Mouse (Mus musculus) gastrocnemius, postnatal 10 days (tissue): ENCODE measurements around the gene Nae1. TPM values are rescaled to one million over a fixed set of nuclear protein-coding genes. Genes with fewer than 3 reads are reported as not detected.
A peak's percentile ranks its signal among the peaks of the same experiment; 100 is the strongest.

Experiments used
- DNase-seq: peaks from one replicate; pipeline ENCODE4 v3.0.0; 2021; ENCODE audit warnings: mixed read lengths
- total RNA-seq, 2 experiments: library from RNA; stranded (reverse); gene quantifications; 2 replicates each; pipeline ENCODE4 v1.2.3; 2021

Gene Nae1
- total RNA-seq, 2 experiments from 2014 or later, result 27.0 to 27.4 TPM

DNA sequence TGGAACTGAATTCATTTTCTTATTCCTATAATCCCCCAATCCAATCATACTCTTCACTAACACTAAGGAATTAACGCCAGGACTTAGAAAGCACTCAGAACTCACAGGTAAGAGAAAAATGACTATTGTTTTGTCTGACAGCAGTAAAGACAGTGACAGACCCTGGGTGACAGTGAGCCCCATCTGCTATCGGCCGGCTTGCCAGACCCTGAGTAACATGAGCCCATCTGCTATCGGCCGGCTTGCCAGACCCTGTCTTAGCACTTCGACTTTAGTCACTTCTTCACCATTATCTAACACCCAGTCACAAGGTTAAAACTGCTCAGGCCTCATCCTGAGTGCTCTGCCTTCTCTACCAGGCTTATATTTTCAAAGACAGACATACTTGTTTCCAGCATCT lies 4.8 kb downstream of the Nae1 start:
- DNase-seq, result no peak

DNA sequence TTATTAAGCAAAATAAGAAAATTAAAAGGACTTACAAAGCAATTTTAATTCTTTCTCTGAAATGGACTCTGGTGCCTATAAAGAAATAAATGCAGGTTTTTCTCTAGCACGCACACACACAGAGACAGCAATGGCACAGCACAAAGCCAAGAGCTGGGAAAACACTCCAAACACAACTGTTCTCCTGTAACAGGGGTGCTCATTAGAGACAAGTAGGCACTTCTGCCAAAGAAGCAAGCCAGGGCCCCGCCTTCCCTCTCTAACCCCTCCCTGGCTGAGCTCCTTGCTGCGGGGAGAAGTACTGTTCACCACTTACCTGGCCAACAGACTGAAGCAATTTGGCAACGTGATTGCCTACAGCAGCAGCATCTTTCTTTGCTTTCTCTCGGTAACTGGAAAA lies 16.6 kb downstream of the Nae1 start:
- DNase-seq, result no peak

GRCm38 (mm10) chr8:104510134-104510533 lies 24.3 kb downstream of the Nae1 start:
- no peak for DNase-seq

DNA sequence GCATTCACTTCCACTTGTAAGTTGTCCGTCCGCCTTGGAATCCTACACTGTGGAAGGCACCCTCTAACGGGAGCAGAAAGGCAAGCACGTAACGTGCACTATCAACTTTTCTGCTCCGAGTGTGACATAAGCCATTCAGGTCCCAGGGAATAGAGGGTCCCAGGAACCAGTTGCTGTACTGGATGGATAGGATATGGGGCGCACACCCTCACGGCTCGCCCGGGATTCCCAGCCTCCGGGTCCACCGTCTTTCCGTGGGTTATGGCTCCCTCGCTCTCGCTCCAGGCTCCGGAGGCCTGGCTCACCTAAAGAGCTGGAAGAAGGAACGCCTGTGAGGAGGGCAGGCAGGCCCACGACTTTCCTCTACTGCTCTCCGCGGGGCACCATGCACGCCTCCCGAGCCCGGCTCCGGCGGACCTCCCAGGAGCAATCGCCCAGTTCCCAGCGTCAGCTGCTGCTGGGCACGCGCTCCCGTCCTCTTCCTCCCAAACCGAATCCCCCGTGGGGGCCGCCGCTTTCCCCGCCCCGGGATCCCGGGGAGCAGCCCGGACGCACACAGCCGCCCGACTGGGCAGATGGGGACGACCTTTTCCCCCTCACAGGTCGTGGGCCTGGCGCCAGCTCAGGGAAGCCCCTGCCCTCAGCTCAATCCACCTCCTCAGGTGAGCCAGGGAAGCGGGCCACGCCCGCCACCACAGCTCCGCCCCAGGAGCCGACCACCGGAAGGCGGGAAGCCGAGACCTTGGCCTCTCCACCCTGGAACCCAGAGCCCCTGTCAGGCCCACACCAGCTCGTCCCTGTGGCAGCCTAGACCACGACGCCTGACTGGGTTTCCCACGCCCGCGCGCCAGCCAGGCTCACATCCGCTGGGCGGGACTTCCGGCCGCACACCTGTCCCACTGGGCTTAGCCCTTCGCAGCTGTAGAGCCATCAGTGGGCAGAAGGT lies 25.1 kb downstream of the Nae1 start, which contains the start of gene Terb1:
Terb1 (minus strand) TSS at position 850 of the 946 bp plus-strand sequence.
- DNase-seq, result peak; percentile 41

DNA sequence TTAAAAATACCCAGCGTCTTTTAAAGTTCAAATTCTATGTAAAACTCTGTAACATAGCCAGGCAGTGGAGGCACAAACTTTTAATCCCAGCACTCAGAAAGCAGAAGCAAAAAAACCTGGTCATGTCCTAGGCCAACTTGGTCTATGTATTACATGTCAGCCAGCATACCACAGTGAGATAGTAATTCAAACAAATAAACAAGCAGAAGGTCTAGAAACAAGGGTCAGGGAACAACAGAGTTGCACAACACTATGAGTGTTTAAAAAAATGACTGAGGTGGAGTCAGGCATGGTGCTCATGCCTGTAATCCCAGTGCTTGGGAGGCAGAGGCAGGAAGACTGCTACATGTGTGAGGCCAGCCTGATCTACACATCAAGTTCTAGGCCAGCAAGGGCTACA lies 55.3 kb downstream of the Nae1 start:
- DNase-seq, result no peak

- DNase-seq, result no peak
These were observed 62.0 kb downstream of the Nae1 start for GRCm38 (mm10) chr8:104472465-104472864.

GRCm38 (mm10) chr8:104467463-104467862 lies 67.0 kb downstream of the Nae1 start:
- no peak for DNase-seq

Other genes starting within 250 kb of the Nae1 start
- not detected for gene Cmtm2a, start 241.5 kb downstream of the Nae1 start, total RNA-seq
- gene Gm45711, start 224.6 kb downstream of the Nae1 start, total RNA-seq, result not detected
- gene Cmtm1, start 224.5 kb downstream of the Nae1 start, total RNA-seq, result not detected
- gene Gm11020, start 213.1 kb downstream of the Nae1 start, total RNA-seq, result not detected
- gene Cmtm2b, start 212.4 kb downstream of the Nae1 start, total RNA-seq, result not detected
- 10 to 100 TPM; 27.4 to 38.9 TPM for gene Cmtm3, start 195.2 kb downstream of the Nae1 start, total RNA-seq
- gene Cmtm4, start 138.8 kb downstream of the Nae1 start, total RNA-seq, result 1 to 10 TPM; 6.3 to 7.6 TPM
- 100 to 1,000 TPM; 101 to 112 TPM for gene Dync1li2, start 91.6 kb downstream of the Nae1 start, total RNA-seq
- gene Terb1, start 24.7 kb downstream of the Nae1 start, total RNA-seq, result not detected
- gene Car7, start 52 bp upstream of the Nae1 start, total RNA-seq, result 1 to 10 TPM in 1 of 2 experiments, under 1 TPM in 1; 0.56 to 1.6 TPM
- 1 to 10 TPM; 3.8 to 4.7 TPM for gene Pdp2, start 56.8 kb upstream of the Nae1 start, total RNA-seq
- under 1 TPM; 0.54 to 0.63 TPM for gene Cdh16, start 89.8 kb upstream of the Nae1 start, total RNA-seq
- 10 to 100 TPM; 17.0 to 34.2 TPM for gene Rrad, start 96.7 kb upstream of the Nae1 start, total RNA-seq
- 10 to 100 TPM; 38.3 to 48.5 TPM for gene Ciao2b, start 107.3 kb upstream of the Nae1 start, total RNA-seq
- not detected for gene Ces2a, start 199.4 kb upstream of the Nae1 start, total RNA-seq